Mouse (Mus musculus): ENCODE data around the gene Nbeal2. TPM values are rescaled to one million over a fixed set of nuclear protein-coding genes. Genes with fewer than 3 reads are reported as not detected.

Nbeal2 gene
- polyA plus RNA-seq (2017; shearing (Covaris generic)) = 48.9 TPM

GRCm38 (mm10) chr9:110653655-110654461, at the start of gene Nbeal2:
Gene Nbeal2, minus strand, starts transcription at chr9:110654161.

GRCm38 (mm10) chr9:110656249-110657221, 2.6 kb upstream of the Nbeal2 start, which contains the start of gene Ccdc12:
Gene Ccdc12, plus strand, starts transcription at chr9:110656503.

GRCm38 (mm10) chr9:110624361-110625166, 29.4 kb downstream of the Nbeal2 start, which contains the start of gene Nradd:
Gene Nradd, minus strand, starts transcription at chr9:110624452.

Other genes with a start within 250 kb of the Nbeal2 start
- 5.7 TPM for gene Ptpn23, start 245.9 kb downstream of the Nbeal2 start, polyA plus RNA-seq (2017; shearing (Covaris generic))
- gene Ngp, start 234.4 kb downstream of the Nbeal2 start, polyA plus RNA-seq (2017; shearing (Covaris generic)) = not detected
- 9.2 TPM for gene Klhl18, start 177.5 kb downstream of the Nbeal2 start, polyA plus RNA-seq (2017; shearing (Covaris generic))
- gene Kif9, start 177.2 kb downstream of the Nbeal2 start, polyA plus RNA-seq (2017; shearing (Covaris generic)) = 0.74 TPM
- 37.0 TPM for gene Setd2, start 121.6 kb downstream of the Nbeal2 start, polyA plus RNA-seq (2017; shearing (Covaris generic))
- gene Nradd, start 29.7 kb downstream of the Nbeal2 start, polyA plus RNA-seq (2017; shearing (Covaris generic)) = 1.9 TPM
- 271 TPM for gene Ccdc12, start 2.3 kb upstream of the Nbeal2 start, polyA plus RNA-seq (2017; shearing (Covaris generic))
- not detected for gene Myl3, start 87.7 kb upstream of the Nbeal2 start, polyA plus RNA-seq (2017; shearing (Covaris generic))
- gene Pth1r, start 93.0 kb upstream of the Nbeal2 start, polyA plus RNA-seq (2017; shearing (Covaris generic)) = not detected
- 0.11 TPM for gene Prss42, start 144.0 kb upstream of the Nbeal2 start, polyA plus RNA-seq (2017; shearing (Covaris generic))
- not detected for gene Prss44, start 159.8 kb upstream of the Nbeal2 start, polyA plus RNA-seq (2017; shearing (Covaris generic))
- not detected for gene Prss43, start 172.5 kb upstream of the Nbeal2 start, polyA plus RNA-seq (2017; shearing (Covaris generic))
- not detected for gene Prss45, start 180.4 kb upstream of the Nbeal2 start, polyA plus RNA-seq (2017; shearing (Covaris generic))
- not detected for gene Prss46, start 190.3 kb upstream of the Nbeal2 start, polyA plus RNA-seq (2017; shearing (Covaris generic))
- gene Prss50, start 203.8 kb upstream of the Nbeal2 start, polyA plus RNA-seq (2017; shearing (Covaris generic)) = not detected
- gene Als2cl, start 225.7 kb upstream of the Nbeal2 start, polyA plus RNA-seq (2017; shearing (Covaris generic)) = 36.7 TPM
- 11.3 TPM for gene Tmie, start 226.0 kb upstream of the Nbeal2 start, polyA plus RNA-seq (2017; shearing (Covaris generic))